Mouse (Mus musculus): ENCODE data around the gene Rbbp7. TPM values are rescaled to one million over a fixed set of nuclear protein-coding genes. Genes with fewer than 3 reads are reported as not detected.

Rbbp7 gene
- 833 and 878 TPM in 2 replicates for polyA plus RNA-seq (2015; fragmentation: Nextera tagmentation; extraction: Ambion mirVana)

- Histone ChIP-seq H3K4me1 (replicated peaks) (no peaks in the 10 kb centered on the region), H3K27me3 (replicated peaks) (no peaks in the 10 kb centered on the region), H3K9me3 (no peaks in the 10 kb centered on the region), H3K36me3 (no peaks in the 10 kb centered on the region), H3K27ac (peak within 1 kb of the TSS; percentile 97), H3K4me3 (replicated peaks) (peak within 1 kb of the TSS; percentile 60), H3K4me2 (replicated peaks) (peak within 1 kb of the TSS; percentile 48), H3K9ac (peak within 1 kb of the TSS; percentile 74)
- WGBS, result 21% methylated on average over 73 of the region's 100 CpGs
- ATAC-seq, result peak; percentile 95
Measured at GRCm38 (mm10) chrX:162760115-162760942, at the start of gene Rbbp7. Gene Rbbp7, plus strand, starts transcription at chrX:162760402.

- H3K27ac ChIP-seq, result no peak overlapping the region
- peak; percentile 51; the same call in 1 of the 2 replicates for ATAC-seq
- WGBS, result 33% methylated on average over 5 of the region's 5 CpGs
- no peaks in the 10 kb centered on the region for H3K36me3 ChIP-seq
- no peak overlapping the region for H3K4me2 ChIP-seq (replicated peaks)
- no peaks in the 10 kb centered on the region for H3K27me3 ChIP-seq (replicated peaks)
- no peak overlapping the region for H3K9ac ChIP-seq
- no peak overlapping the region for H3K4me3 ChIP-seq (replicated peaks)
- no peaks in the 10 kb centered on the region for H3K9me3 ChIP-seq
- H3K4me1 ChIP-seq (replicated peaks), result no peaks in the 10 kb centered on the region
Measured at GRCm38 (mm10) chrX:162717837-162718236, 42.4 kb upstream of the Rbbp7 start.

- Histone ChIP-seq H3K4me1 (replicated peaks) (no peaks in the 10 kb centered on the region), H3K4me3 (replicated peaks) (no peak overlapping the region), H3K27me3 (replicated peaks) (no peaks in the 10 kb centered on the region), H3K9ac (no peak overlapping the region), H3K36me3 (no peaks in the 10 kb centered on the region), H3K27ac (no peak overlapping the region), H3K4me2 (replicated peaks) (no peak overlapping the region), H3K9me3 (no peaks in the 10 kb centered on the region)
- WGBS, result 39% methylated on average over 2 of the region's 2 CpGs
- no peak for ATAC-seq
Measured at GRCm38 (mm10) chrX:162719615-162720014, 40.6 kb upstream of the Rbbp7 start.

DNA sequence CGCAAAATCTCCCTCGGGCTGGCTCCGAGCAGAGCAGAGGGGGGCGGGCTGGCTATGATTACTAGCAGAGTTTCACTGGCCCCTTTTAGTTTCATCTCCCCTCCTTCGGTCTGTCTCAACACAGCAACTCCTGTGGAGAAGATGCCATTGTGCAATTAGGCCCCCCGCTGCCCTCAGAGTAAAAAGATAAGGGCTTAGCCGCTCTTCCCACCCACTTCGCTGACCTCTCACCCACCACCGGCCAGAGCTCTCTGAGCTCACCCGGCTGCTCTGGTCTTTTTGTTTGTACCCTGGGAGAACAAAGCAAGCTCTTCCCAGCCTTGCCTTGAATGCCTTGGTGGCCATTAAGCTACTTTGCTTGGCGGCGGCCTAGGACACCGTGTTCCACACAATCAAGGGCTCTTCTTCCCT lies 32.8 kb upstream of the Rbbp7 start:
- no peak overlapping the region for H3K9ac ChIP-seq
- H3K4me3 ChIP-seq (replicated peaks), result no peak overlapping the region
- no peak overlapping the region for H3K4me2 ChIP-seq (replicated peaks)
- H3K27me3 ChIP-seq (replicated peaks), result no peaks in the 10 kb centered on the region
- no peaks in the 10 kb centered on the region for H3K4me1 ChIP-seq (replicated peaks)
- peak; percentile 28; the same call in 1 of the 2 replicates for ATAC-seq
- no peak overlapping the region for H3K27ac ChIP-seq
- no peaks in the 10 kb centered on the region for H3K9me3 ChIP-seq
- WGBS, result 45% methylated on average over 13 of the region's 13 CpGs
- no peaks in the 10 kb centered on the region for H3K36me3 ChIP-seq

- Histone ChIP-seq H3K36me3 (no peaks in the 10 kb centered on the region), H3K4me3 (replicated peaks) (no peak overlapping the region), H3K4me1 (replicated peaks) (no peaks in the 10 kb centered on the region), H3K4me2 (replicated peaks) (no peak overlapping the region), H3K27ac (no peak overlapping the region), H3K9ac (no peak overlapping the region), H3K27me3 (replicated peaks) (no peaks in the 10 kb centered on the region), H3K9me3 (no peaks in the 10 kb centered on the region)
- ATAC-seq, result no peak
- WGBS, result 53% methylated on average over 9 of the region's 9 CpGs
Measured at GRCm38 (mm10) chrX:162727795-162728194, 32.4 kb upstream of the Rbbp7 start.

DNA sequence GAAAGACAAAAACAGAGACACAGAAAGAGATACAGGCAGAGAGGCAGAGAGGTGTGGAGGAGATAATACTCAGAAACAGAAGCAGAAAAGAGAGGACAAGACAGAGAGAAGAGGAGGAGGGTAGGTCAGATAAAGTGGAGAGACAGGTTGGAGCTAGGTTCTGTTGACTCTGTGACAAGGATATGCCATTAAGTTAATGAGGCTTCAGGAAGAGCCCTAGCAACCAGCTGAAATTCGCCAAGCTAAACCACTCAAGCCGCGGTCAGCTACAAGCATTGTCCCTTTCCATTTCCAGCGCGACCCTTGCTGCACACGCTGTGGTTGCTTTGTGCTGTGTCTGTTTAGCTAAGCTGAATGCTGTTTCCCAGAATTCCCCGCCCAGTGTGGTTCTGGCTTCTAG lies 32.0 kb upstream of the Rbbp7 start:
- Histone ChIP-seq H3K27me3 (replicated peaks) (no peaks in the 10 kb centered on the region), H3K9me3 (no peaks in the 10 kb centered on the region), H3K4me1 (replicated peaks) (no peaks in the 10 kb centered on the region), H3K4me2 (replicated peaks) (no peak overlapping the region), H3K27ac (no peak overlapping the region), H3K9ac (no peak overlapping the region), H3K4me3 (replicated peaks) (no peak overlapping the region), H3K36me3 (no peaks in the 10 kb centered on the region)
- 64% methylated on average over 7 of the region's 7 CpGs for WGBS
- ATAC-seq, result no peak

DNA sequence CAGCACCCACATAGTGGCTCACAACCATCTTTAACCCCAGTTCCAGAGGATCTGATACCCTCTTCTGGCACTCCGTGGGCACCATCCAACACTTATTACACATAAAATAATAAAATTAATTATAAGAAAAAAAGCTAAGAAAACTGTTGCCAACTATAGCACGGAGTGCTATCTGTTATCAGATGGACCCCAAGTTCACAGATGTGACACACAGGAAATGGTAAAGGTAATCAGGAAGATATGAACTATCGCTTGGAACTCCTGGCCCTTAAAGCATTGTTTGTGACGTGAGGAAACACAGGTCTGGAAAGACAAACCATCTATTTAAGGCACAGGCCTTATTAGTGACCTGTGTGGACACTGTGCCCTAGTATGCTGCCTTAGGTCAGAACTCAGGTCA lies 30.2 kb upstream of the Rbbp7 start:
- 83% methylated on average over 4 of the region's 4 CpGs for WGBS
- Histone ChIP-seq H3K27me3 (replicated peaks) (no peaks in the 10 kb centered on the region), H3K27ac (no peak overlapping the region), H3K36me3 (no peaks in the 10 kb centered on the region), H3K4me1 (replicated peaks) (no peaks in the 10 kb centered on the region), H3K4me3 (replicated peaks) (no peak overlapping the region), H3K4me2 (replicated peaks) (no peak overlapping the region), H3K9me3 (no peaks in the 10 kb centered on the region), H3K9ac (no peak overlapping the region)
- ATAC-seq, result no peak

- Histone ChIP-seq H3K4me3 (replicated peaks) (peak overlapping the region; percentile 33), H3K9ac (no peak overlapping the region), H3K36me3 (no peaks in the 10 kb centered on the region), H3K4me2 (replicated peaks) (peak overlapping the region; percentile 60), H3K4me1 (replicated peaks) (no peaks in the 10 kb centered on the region), H3K27ac (peak overlapping the region; percentile 91), H3K9me3 (no peaks in the 10 kb centered on the region), H3K27me3 (replicated peaks) (no peaks in the 10 kb centered on the region)
- peak; percentile 83 for ATAC-seq
- WGBS, result 22% methylated on average over 25 of the region's 25 CpGs
Measured at GRCm38 (mm10) chrX:162734997-162735929, 24.9 kb upstream of the Rbbp7 start.

GRCm38 (mm10) chrX:162736140-162736659 lies 24.0 kb upstream of the Rbbp7 start:
- no peak overlapping the region for H3K9ac ChIP-seq
- no peaks in the 10 kb centered on the region for H3K9me3 ChIP-seq
- H3K27ac ChIP-seq, result peak overlapping the region; percentile 91
- WGBS, result 30% methylated on average over 9 of the region's 9 CpGs
- H3K36me3 ChIP-seq, result no peaks in the 10 kb centered on the region
- no peaks in the 10 kb centered on the region for H3K4me1 ChIP-seq (replicated peaks)
- peak overlapping the region; percentile 33 for H3K4me3 ChIP-seq (replicated peaks)
- no peaks in the 10 kb centered on the region for H3K27me3 ChIP-seq (replicated peaks)
- peak overlapping the region; percentile 60 for H3K4me2 ChIP-seq (replicated peaks)
- peak; percentile 93 for ATAC-seq

DNA sequence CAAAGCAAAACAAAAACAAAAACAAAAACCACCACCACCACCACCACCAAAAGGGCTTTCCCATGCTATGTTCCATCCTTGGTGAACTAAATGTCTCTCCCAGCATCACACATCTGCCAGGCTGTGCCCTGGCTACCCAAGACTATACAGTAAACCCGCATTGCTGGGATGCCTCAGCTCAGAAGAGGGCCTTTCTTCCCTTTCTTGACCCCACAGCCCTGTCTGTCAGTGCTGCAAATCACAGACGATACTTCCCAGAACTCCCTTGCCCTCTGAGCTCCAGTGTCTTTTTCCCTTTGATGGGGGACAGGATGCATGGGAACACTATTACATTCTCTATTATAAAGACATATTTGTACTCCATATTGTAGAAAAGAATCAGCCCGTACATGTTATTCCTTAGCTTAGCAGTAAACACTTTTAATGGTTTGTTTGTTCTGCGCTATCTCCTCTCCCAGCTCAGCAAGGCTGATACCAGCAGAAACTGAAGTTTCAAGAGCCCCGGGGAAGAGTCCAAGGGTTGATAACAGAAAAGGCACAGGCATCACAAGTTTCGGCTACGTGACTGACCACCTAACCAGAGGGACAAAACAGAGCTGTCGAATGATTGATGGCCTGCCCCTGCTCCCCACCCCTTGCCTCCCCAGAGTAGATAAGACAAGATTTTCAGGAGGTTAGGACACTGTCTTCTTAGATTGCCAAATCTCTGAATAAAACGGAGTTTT lies 11.3 kb upstream of the Rbbp7 start:
- Histone ChIP-seq H3K36me3 (no peaks in the 10 kb centered on the region), H3K27ac (peak overlapping the region; percentile 62), H3K27me3 (replicated peaks) (peaks cover 2% of the 10 kb centered on the region; the same call in 1 of the 2 replicates), H3K9ac (no peak overlapping the region), H3K4me2 (replicated peaks) (no peak overlapping the region), H3K4me1 (replicated peaks) (no peaks in the 10 kb centered on the region), H3K9me3 (no peaks in the 10 kb centered on the region), H3K4me3 (replicated peaks) (no peak overlapping the region)
- WGBS, result 41% methylated on average over 9 of the region's 9 CpGs
- ATAC-seq, result peak; percentile 91

DNA sequence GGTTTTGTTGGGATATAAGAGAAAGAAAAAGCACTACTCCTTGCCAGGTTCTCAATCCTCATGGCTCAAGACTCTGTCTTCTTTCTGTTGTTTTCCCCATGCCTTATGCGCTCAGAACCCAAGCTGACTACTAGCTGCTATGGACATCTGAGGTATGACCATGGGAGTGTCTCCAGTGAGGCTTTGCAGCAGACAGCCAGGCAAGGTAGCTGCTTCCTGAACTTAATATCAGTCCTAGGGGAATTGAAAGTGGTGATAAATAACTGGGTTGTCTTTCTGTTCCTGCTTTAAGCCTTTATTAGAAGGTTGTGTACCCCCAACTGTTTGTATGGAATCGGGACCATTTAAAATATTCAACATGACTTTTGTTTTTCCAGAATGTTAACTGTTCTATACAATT lies 7.8 kb upstream of the Rbbp7 start:
- ATAC-seq, result no peak
- no peak overlapping the region for H3K4me3 ChIP-seq (replicated peaks)
- WGBS, result 91% methylated on average over 2 of the region's 2 CpGs
- H3K27ac ChIP-seq, result no peak overlapping the region
- no peaks in the 10 kb centered on the region for H3K9me3 ChIP-seq
- H3K36me3 ChIP-seq, result no peaks in the 10 kb centered on the region
- no peaks in the 10 kb centered on the region for H3K27me3 ChIP-seq (replicated peaks)
- no peak overlapping the region for H3K9ac ChIP-seq
- H3K4me1 ChIP-seq (replicated peaks), result no peaks in the 10 kb centered on the region
- H3K4me2 ChIP-seq (replicated peaks), result no peak overlapping the region
